Mouse (Mus musculus) cortical plate, adult 2 months (tissue): Measurements from ENCODE around the gene Gm9833.

ENCODE experiments used
- CTCF ChIP-seq: fragments of 200-500 bp; IDR thresholded peaks from 2 replicates; pipeline ENCODE4 v1.5.1; 2011; ENCODE audit warnings: mild to moderate bottlenecking, control low read depth, low read length; ENCODE audit not compliant: insufficient read depth; ENCODE audit errors: extremely low read depth
- POLR2A ChIP-seq: fragments of 200-500 bp; IDR thresholded peaks from 2 replicates; pipeline ENCODE4 v1.6.1; 2011; ENCODE audit warnings: mild to moderate bottlenecking, low read length, control low read depth; ENCODE audit not compliant: insufficient read depth; ENCODE audit errors: extremely low read depth

DNA sequence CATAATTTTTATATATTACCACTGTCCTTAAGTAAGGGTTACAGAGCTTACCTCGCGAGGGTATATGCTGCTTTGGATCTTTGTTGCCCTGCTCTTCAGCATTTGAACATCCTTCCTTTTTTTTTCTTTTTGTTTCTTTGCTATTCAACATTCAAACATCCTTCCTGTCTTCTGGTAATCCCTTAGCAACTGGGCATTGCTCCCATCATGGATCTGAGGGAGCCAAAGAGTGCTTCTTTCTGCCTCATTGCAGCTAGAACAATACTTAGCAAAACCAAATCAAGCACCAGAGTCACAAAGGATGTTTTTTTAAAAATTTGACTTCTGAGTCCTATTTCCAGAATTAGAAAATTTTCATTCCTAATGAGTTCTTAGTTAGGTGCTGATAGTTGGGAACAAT lies 24.8 kb downstream of the Gm9833 start:
- TF ChIP-seq POLR2A (no peak), CTCF (no peak)
